Mouse (Mus musculus): ENCODE measurements around the gene Pdcd1lg2. TPM values are rescaled to one million over a fixed set of nuclear protein-coding genes. Genes with fewer than 3 reads are reported as not detected.
A peak's percentile ranks its signal among the peaks of the same experiment; 100 is the strongest.

The Pdcd1lg2 gene
- under 1 TPM in 1 of 2 experiments, not detected in 1; 0.15 TPM for total RNA-seq (2021)
- long read RNA-seq, experiment 1 = 0 reads
- long read RNA-seq, experiment 2 = 0 reads

- DNase-seq = no peak
These were observed at the start of gene Pdcd1lg2 for GRCm38 (mm10) chr19:29410619-29411018. Pdcd1lg2 (plus strand) TSS chr19:29410919.

GRCm38 (mm10) chr19:29361468-29362130 is 49.1 kb upstream of the Pdcd1lg2 start:
- DNase-seq = peak; percentile 92 to 96

GRCm38 (mm10) chr19:29362173-29362930 is 48.4 kb upstream of the Pdcd1lg2 start:
- no peak for DNase-seq

- DNase-seq = no peak
These were observed 47.2 kb upstream of the Pdcd1lg2 start for GRCm38 (mm10) chr19:29363557-29363956.

GRCm38 (mm10) chr19:29364076-29364475 is 46.6 kb upstream of the Pdcd1lg2 start:
- no peak for DNase-seq

GRCm38 (mm10) chr19:29365105-29365504 is 45.6 kb upstream of the Pdcd1lg2 start:
- DNase-seq = no peak

GRCm38 (mm10) chr19:29366226-29366968 is 44.3 kb upstream of the Pdcd1lg2 start:
- peak in 1 of 2 experiments; percentile 32 for DNase-seq

GRCm38 (mm10) chr19:29366969-29367622 is 43.6 kb upstream of the Pdcd1lg2 start, which contains the start of the genes Plgrkt and Cd274:
Plgrkt (minus strand) TSS chr19:29367390.
Cd274 (plus strand) TSS chr19:29367455.
- DNase-seq = peak; percentile 86 to 93

- no peak for DNase-seq
These were observed 42.7 kb upstream of the Pdcd1lg2 start for GRCm38 (mm10) chr19:29368041-29368440.

- DNase-seq = no peak
These were observed 41.9 kb upstream of the Pdcd1lg2 start for GRCm38 (mm10) chr19:29368671-29369309.

- peak in 1 of 2 experiments; percentile 25 for DNase-seq
These were observed 40.6 kb upstream of the Pdcd1lg2 start for GRCm38 (mm10) chr19:29370112-29370511.

- no peak for DNase-seq
These were observed 40.0 kb upstream of the Pdcd1lg2 start for GRCm38 (mm10) chr19:29370545-29371283.

- DNase-seq = peak in 1 of 2 experiments; percentile 57
These were observed 39.2 kb upstream of the Pdcd1lg2 start for GRCm38 (mm10) chr19:29371284-29372081.

- DNase-seq = peak; percentile 34 to 63
These were observed 38.6 kb upstream of the Pdcd1lg2 start for GRCm38 (mm10) chr19:29372138-29372537.

- no peak for DNase-seq
These were observed 38.1 kb upstream of the Pdcd1lg2 start for GRCm38 (mm10) chr19:29372621-29373020.

- no peak for DNase-seq
These were observed 37.3 kb upstream of the Pdcd1lg2 start for GRCm38 (mm10) chr19:29373438-29373837.

GRCm38 (mm10) chr19:29374947-29375346 is 35.8 kb upstream of the Pdcd1lg2 start:
- DNase-seq = no peak

GRCm38 (mm10) chr19:29376382-29376781 is 34.3 kb upstream of the Pdcd1lg2 start:
- no peak for DNase-seq

- no peak for DNase-seq
These were observed 30.7 kb upstream of the Pdcd1lg2 start for GRCm38 (mm10) chr19:29379839-29380603.

Data from heart, adult 18-20 months (tissue).